Mouse (Mus musculus): ENCODE data around the gene Tas2r126.

DNA sequence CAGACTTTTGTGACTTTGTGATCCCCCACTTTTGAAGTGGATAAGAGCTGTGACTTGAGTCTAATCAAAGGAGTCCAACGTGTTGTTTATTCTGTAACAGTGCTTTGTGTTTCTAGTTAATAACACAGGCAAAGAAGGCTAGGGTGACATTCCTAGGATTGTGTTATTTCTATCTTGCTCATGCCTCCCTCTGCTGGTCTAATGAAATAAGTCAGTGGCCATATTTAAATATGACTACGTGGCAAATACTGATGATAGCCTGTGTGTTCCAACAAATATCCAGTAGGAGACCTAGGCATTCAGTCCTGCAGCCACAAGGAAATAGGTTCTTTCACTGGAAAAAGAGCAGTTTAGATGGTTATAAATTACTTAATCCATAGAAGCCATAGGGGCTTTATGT lies 781 bp upstream of the Tas2r126 start:
- TF ChIP-seq CTCF (IDR thresholded peaks at IDR 0.05) (peak; percentile 59), POLR2A (IDR thresholded peaks at IDR 0.05; ENCODE audit: insufficient read depth, low read depth, low read length) (no peak), EP300 (IDR thresholded peaks at IDR 0.05; ENCODE audit: insufficient read depth, low read depth, low read length) (no peak)
